Mouse (Mus musculus) MEL (cell line): ENCODE measurements around the gene Usp3.

Experiments used
- CHD2 ChIP-seq: IDR thresholded peaks from 2 replicates; pipeline ENCODE4 v1.6.1; 2011; ENCODE audit warnings: low read length, improper control_type of control experiment
- CTCF ChIP-seq, 3 experiments: IDR thresholded peaks in 2 of 3; conservative IDR thresholded peaks in 1 of 3; 2 replicates each; pipeline ENCODE4 v1.5.1; 2011 to 2012; ENCODE audit warnings: low read length in 3 of 3, low read depth in 2 of 3, mild to moderate bottlenecking in 2 of 3, improper control_type of control experiment in 1 of 3, inconsistent platforms in 1 of 3, mixed read lengths in 1 of 3, moderate library complexity in 1 of 3; ENCODE audit not compliant: control insufficient read depth in 1 of 3, insufficient read depth in 1 of 3, poor library complexity in 1 of 3, severe bottlenecking in 1 of 3
- E2F4 ChIP-seq: IDR thresholded peaks from 2 replicates; pipeline ENCODE4 v1.6.1; 2011; ENCODE audit warnings: low read depth, low read length, improper control_type of control experiment, borderline replicate concordance
- GABPA ChIP-seq: IDR thresholded peaks from 2 replicates; pipeline ENCODE4 v1.6.1; 2012; ENCODE audit warnings: low read depth, mild to moderate bottlenecking, inconsistent platforms, low read length, improper control_type of control experiment, moderate library complexity
- HCFC1 ChIP-seq: IDR thresholded peaks from 2 replicates; pipeline ENCODE4 v1.6.1; 2012; ENCODE audit warnings: low read depth, mild to moderate bottlenecking, inconsistent platforms, low read length, improper control_type of control experiment, moderate library complexity
- JUND ChIP-seq: IDR thresholded peaks from 2 replicates; pipeline ENCODE4 v1.6.1; 2011; ENCODE audit warnings: low read depth, mild to moderate bottlenecking, improper control_type of control experiment, low read length
- NRF1 ChIP-seq: IDR thresholded peaks from 2 replicates; pipeline ENCODE4 v1.6.1; 2014; ENCODE audit warnings: low read depth, mild to moderate bottlenecking, inconsistent platforms, low read length, improper control_type of control experiment, moderate library complexity; ENCODE audit not compliant: poor library complexity, insufficient read depth, severe bottlenecking
- POLR2A ChIP-seq, 2 experiments: IDR thresholded peaks; 2 replicates each; pipeline ENCODE4 v1.6.1; 2011 to 2012; ENCODE audit warnings: low read length in 2 of 2, mild to moderate bottlenecking in 2 of 2, control low read depth in 1 of 2, improper control_type of control experiment in 1 of 2, low read depth in 1 of 2, moderate library complexity in 1 of 2; ENCODE audit not compliant: control insufficient read depth in 1 of 2, insufficient read depth in 1 of 2, poor library complexity in 1 of 2
- RAD21 ChIP-seq: IDR thresholded peaks from 2 replicates; pipeline ENCODE4 v1.6.1; 2011; ENCODE audit warnings: mild to moderate bottlenecking, low read depth, low read length, improper control_type of control experiment
- SMC3 ChIP-seq: IDR thresholded peaks from 2 replicates; pipeline ENCODE4 v1.6.1; 2011; ENCODE audit warnings: low read depth, low read length, improper control_type of control experiment
- TAL1 ChIP-seq: IDR thresholded peaks from 2 replicates; pipeline ENCODE4 v1.6.1; 2012; ENCODE audit warnings: mild to moderate bottlenecking, inconsistent platforms, low read length, moderate library complexity, mixed read lengths
- USF1 ChIP-seq: IDR thresholded peaks from 2 replicates; pipeline ENCODE4 v1.6.1; 2014; ENCODE audit warnings: low read depth, mild to moderate bottlenecking, inconsistent platforms, low read length, improper control_type of control experiment, moderate library complexity
- ZMIZ1 ChIP-seq: IDR thresholded peaks from 2 replicates; pipeline ENCODE4 v1.6.1; 2012; ENCODE audit warnings: low read depth, mild to moderate bottlenecking, inconsistent platforms, low read length, improper control_type of control experiment, moderate library complexity
- ZNF384 ChIP-seq: IDR thresholded peaks from 2 replicates; pipeline ENCODE4 v1.6.1; 2012; ENCODE audit warnings: low read depth, mild to moderate bottlenecking, inconsistent platforms, low read length, improper control_type of control experiment

- TF ChIP-seq ZMIZ1 (no peak), HCFC1 (no peak), POLR2A (IDR thresholded peaks at IDR 0.05; ENCODE audit: control insufficient read depth in 1 of 2, insufficient read depth in 1 of 2, low read depth in 1 of 2, low read length in 2 of 2, poor library complexity in 1 of 2) (no peak), CTCF (IDR thresholded peaks at IDR 0.05 in 2 of 3, conservative IDR thresholded peaks at IDR 0.05 in 1 of 3; ENCODE audit: control insufficient read depth in 1 of 3, insufficient read depth in 1 of 3, low read depth in 2 of 3, low read length in 3 of 3, poor library complexity in 1 of 3, severe bottlenecking in 1 of 3) (no peak), E2F4 (no peak), TAL1 (no peak), ZNF384 (no peak), NRF1 (no peak), CHD2 (no peak), JUND (no peak), GABPA (no peak), SMC3 (no peak), USF1 (no peak), RAD21 (no peak)
Measured at GRCm38 (mm10) chr9:66521595-66521994, 71.3 kb downstream of the Usp3 start.
